1 mouse cellular context compared by ENCODE assay signal in genomic region chr17:47693671-47694441, GRCm38 (mm10).
TF ChIP-seq lines count a peak whose summit lies in the region.

No protein-coding gene starts in this region.

TF ChIP-seq in MEL, 35 proteins besides CTCF, POLR2A, EP300 and RAD21:
- TF ChIP-seq MAX (IDR thresholded peaks at IDR 0.05; ENCODE audit: low read length) (no peak), JUND (IDR thresholded peaks at IDR 0.05; ENCODE audit: low read depth, low read length) (no peak), TCF12 (IDR thresholded peaks at IDR 0.05; ENCODE audit: low read depth, low read length) (no peak), TAL1 (IDR thresholded peaks at IDR 0.05; ENCODE audit: low read length) (no peak), CHD2 (IDR thresholded peaks at IDR 0.05; ENCODE audit: low read length) (no peak), SIN3A (IDR thresholded peaks at IDR 0.05; ENCODE audit: low read length) (no peak), HCFC1 (IDR thresholded peaks at IDR 0.05; ENCODE audit: low read depth, low read length) (no peak)
